Mouse (Mus musculus): Measurements from ENCODE around the gene Bckdhb.
"Not testable (repeated sequence)": the region's sequence is repeated elsewhere in the genome, so short reads cannot be mapped to it uniquely, and the experiment has no call there.

The Bckdhb gene

DNA sequence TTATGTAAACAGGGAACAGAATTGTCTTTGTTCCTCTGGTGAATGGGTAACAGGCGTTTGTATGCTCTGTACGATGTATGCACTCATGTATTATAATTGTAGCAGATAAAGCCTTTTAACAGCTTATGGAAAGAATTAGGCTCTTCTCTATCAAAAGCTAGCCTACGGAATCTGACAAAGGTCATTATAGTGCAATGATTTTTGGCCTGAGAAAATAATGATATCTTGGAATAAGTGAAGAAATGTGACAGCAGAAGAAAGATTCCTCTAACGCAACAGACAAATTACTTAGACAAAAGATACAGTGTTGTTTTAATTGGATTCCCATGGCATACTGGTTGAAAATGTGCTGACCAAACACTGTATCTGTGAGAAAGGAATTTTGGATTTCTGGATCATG lies 122.0 kb downstream of the Bckdhb start:
- DNase-seq: no peak

DNA sequence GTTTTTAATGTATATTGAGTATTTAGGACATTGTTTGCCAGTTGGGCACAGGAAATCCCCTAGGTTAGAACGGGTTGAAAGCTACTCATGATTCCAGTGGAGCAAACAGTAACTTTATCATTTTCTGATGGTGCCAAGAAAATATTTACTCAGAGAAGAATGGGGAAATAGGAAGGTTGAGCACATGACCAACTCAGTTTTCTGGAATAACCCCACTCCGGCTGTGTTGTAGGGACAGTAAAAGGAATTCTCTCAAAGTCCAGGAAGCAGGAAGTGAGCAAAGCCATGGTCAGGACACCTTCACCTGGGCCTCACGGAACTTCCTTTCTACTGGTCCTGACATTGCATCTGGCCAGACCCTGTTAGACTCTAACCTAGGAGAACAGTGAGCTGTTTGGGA lies 122.5 kb downstream of the Bckdhb start:
- DNase-seq: no peak

DNA sequence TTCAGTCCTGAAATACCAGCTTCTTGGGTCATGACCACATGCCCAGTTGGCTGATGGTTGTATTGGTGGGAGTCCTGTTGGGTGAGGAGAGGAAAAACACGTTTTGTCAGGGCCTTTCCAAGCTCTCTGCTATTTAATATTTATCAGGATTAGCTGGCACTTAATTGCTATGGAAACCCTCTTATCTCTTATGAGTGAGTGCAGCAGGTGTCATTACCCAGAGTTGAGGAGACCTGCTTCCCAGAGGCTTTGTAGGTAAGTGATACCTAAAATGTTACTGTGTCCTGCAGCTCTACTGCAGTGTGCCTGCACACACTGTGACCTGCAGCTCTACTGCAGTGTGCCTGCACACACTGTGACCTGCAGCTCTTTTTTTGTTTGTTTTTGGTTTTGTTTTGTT lies 124.2 kb downstream of the Bckdhb start:
- DNase-seq: no peak

DNA sequence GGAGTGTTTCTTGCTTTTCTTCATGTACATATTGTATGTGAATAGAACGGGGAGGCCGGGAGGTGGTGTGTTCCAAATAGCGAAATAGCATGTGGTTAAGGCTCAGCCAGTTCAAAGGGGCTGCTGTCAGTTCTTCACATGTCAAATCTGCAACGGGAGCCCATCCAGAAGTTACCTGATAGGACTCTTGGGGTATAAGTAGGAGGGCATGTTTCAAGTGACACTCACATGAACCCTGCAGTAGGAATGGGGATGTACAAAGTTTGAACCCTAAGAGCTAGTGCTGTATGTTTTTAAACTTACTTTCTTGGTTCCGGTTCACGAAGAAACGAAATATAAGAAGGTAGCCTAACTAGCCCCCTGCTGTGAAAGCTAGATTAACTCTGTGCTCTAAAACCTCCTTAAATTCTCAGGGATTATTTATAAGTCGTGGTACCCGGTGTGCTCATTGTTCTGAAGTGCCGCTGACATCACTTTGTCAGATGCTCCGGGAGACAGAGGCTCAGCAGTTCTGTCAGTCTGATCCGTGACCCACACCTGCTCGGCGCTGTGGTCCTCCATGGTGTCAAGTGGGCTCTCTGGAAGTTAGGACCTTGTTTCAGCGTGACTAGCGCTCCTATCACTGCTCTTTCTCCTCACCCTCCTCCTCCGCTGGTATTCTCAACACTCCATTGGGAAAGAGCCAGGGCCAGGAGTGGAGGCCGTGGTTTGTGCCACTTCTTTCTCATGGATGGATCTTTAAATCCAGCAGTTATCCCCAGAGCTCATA lies 126.1 kb downstream of the Bckdhb start:
- DNase-seq: no peak

DNA sequence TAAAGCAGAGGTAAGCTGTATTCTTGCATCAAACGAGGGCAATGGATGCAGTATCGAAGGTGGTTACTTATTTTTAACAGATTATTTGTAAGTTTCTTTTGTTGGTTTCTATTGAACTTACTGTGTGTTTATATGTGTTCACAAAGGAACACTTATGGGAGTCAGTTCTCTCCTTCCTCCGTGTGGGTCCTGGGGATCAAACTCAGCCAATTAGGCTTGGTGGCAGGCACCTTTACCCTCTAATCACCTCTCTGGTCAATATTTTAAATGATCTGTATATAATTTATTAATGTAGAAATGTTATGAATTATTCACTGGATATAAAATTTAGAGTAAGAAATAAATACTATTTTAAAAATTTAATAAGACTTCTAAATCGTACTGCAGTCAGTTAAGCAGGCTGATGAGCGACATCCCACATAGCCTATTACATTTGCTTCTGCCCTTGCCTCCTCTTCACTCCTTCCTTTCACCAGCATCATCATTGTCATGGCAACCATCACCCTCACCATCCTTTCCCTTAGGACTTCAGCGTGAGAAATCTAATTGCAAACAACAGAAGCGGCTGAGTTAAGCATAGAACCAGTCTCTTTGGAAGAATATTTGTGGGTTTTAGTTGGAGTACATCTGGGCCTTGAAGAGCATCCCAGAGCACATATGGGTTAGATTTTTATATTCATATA lies 130.3 kb downstream of the Bckdhb start:
- no peak for DNase-seq

DNA sequence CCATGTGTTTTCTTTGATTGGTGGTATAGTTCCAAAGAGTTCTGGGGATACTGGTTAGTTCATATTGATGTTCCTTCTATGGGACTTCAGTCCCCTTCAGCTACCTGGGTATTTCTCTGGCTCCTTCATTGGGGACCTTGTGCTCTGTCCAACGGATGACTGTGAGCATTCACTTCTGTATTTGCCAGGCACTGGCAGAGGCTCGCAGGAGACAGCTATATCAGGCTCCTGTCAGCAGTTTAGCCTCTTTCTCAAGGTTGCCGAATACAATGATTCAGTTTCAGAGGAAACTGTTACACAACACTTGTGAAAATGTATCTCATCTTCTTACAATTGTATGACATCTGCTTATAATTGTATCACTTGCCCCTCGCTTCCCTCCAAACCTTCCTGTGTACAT lies 135.8 kb downstream of the Bckdhb start:
- DNase-seq: not testable (repeated sequence)

DNA sequence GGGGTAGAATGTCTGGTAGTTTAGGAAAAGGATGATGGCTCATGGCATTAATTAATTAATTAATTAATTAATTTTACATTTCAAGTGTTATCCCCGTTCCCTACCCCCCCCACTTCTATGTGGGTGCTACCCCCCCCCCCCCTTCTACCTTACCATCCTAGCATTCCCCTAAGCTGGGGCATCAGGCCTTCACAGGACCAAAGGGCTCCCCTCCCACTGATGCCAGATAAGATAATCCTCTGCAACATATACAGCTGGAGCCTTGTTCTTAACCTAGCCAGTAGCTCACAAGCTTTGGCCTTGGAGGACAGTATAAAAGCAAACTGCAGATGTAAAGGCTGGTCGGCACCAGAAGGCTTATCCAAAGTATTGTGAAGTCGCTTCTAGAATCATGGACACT lies 138.7 kb downstream of the Bckdhb start:
- DNase-seq: no peak

DNA sequence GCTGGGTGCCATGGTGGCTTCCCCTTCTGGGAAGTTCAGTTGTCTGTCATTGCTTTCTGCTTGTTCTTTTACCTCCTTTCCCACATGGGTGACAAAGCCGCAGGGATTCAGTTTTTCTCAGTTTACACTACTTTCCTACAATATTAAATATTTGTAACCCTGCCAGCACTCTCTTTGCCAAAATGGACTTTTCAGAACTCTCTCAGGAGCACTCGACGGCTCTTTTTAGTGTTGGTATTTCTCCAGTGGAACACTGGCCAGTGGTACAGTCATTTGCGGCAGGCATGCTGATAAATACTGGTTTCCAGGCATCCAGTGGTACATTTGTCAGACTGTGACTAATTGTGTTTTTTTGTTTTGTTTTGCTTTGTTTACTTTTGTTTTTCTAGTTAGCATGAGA lies 139.2 kb downstream of the Bckdhb start:
- no peak for DNase-seq

DNA sequence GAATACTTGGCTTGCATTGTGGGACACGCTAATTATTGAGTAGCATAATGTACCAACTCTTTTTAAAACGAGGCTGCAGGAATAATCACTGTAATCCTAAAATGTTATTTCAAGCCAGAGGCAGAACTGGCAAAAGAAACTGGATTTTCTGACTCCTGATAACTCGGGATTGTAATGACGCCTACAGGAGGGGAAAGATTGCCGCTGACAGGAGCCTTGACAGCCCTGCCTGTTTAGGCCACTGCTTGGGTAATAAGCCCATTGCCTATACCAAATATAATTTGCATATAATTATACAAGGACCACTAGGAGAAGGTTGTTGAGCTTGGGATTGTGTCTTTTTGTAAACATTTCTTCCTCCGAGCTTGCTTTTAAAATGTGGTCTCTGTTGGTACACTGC lies 145.3 kb downstream of the Bckdhb start:
- DNase-seq: no peak

DNA sequence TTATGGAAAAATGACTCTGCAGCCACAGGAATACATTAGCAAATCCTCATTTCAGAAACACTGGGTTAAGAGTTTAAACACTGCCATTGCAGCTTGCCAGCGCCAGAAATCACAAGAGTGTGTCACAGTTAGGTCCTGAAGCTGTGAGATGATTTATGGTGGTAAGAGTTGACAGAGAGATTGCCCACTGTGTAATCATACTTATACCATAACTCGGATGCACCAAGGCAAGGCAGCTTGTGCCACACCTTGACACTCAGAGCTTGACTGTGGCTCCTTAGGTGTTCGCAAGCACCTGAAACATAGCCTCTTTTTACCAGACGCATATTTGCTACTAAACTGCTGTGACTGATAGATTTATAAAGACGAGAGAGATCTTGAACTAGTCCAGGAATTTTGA lies 145.8 kb downstream of the Bckdhb start:
- DNase-seq: no peak

DNA sequence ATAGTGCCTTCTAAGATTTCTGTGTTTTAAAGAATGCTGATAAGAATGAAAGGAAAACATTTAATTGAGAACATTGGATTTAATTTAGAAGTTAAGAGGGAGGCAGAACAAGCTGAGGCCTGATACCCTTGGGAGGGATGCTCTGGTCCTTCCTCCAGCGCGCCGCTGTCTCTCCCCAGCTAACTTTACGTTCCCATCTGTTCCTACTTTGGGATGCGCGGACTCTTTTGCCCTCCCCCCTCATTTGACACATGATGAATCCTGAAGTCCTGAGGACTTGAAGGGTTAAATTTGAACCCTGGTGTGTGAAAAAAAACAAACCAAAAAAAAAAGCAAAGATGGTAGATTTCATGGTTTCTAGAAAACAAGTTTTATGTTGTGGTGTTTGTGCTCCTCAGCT lies 147.6 kb downstream of the Bckdhb start:
- DNase-seq: no peak

DNA sequence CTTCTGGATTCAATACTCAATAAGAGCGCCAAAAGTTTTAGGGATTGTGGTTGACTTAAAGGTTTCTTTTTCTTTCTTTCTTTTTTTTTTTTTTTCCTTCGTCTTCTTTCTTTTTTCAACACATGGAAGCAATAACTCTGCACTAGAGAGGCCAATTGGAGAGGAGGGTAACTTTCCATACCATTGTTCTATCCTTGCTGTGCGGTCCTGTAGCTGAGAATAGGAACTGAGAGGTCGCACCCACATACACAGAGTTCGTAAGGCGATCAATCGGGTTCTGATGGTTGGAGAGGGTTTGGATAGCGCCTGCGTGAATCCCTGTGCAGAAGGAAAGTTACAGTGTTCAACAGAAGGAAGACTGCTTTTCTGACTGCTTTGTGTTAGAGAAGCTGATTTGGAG lies 148.3 kb downstream of the Bckdhb start:
- DNase-seq: no peak

DNA sequence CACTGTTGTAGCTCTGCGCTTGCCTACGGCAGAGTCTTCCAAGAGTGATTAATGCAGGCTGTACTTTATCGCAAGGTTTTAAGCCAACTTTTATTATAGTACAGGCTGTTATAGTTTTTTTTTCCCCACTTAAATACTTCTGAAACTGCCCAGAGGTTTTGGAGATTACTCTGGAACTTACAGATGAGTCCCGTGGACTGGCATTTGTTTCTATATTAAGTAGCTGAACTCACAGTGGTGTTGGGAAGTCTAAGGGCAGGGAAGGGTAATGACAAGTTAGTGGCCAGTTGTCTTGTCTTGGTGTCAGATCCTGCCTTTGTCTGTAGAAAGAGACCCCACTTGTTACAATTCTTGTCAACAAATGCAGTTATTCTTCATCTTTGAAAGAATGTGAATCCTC lies 158.6 kb downstream of the Bckdhb start:
- DNase-seq: no peak

DNA sequence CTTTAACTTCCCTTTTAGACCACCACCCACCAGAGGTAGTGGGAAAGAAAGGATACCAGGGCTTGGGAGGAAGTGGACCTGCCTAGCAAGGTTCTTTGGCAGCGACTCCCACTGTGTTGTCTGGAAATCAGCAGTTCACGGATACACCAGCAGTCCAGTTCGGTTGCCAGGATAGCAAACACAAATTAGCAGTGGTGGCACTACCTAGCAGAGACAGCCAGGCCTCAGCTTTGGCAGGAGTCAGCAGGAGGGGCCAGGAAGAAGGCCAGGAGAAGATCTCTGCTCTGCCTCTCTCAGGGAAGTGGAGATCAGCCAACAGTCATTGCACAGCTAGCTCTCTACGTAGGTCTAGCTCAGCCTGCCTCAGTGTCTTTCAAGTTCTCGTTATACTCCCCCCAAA lies 159.7 kb downstream of the Bckdhb start:
- peak; percentile 28 to 38 for DNase-seq

DNA sequence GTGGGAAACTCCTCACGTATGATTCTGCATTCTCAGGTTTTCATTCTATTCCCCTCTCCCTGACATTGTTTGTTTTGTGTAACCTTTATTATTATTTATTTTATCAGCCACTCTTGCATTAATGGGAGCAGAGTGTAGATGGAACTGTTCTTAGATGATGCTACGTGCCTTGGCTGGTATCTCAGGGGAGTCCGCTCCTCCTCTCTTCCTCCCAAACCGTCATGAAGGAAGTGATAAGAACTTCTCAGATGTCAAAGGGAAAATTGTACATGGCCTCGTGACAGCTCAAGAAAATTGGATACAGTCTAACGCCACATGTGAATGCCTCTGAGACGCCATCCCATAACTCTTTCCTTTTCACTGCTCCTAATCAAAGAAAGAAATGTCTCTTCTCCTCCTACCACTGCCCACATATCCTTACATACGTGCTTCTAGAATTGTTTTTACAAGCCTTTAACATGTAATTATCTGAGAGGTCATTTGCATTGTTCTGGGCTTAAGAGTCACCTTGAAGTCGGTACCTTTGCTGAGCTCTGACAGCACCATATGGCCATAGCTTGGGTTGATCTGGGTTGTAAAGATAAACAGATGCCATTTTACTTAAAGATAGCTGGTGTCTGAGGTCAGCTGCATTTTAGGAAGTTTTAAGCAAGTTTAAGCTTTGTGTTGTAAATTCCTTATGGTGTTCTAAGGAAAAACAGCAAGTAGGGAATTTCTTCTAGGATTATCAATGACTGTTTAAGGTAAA lies 165.5 kb downstream of the Bckdhb start:
- no peak for DNase-seq

DNA sequence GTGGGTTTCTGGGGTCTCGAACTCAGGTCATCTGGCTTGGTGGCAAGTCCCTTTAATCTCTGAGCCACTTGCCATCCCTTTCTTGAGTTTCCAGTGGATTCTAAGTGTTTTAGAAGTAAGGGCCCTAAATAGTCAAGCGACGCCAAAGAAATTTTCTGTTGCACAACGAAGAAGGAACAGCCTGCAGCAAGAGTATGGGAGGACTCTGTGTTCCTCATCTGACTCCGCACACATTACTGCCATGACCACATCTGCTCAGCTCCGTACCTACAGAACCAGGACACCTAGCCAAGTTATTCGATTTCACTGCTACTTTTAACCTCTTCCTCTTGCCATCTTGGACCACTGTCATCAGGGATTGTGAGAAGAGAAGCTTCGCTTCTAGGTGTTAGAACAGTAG lies 168.0 kb downstream of the Bckdhb start:
- no peak for DNase-seq

DNA sequence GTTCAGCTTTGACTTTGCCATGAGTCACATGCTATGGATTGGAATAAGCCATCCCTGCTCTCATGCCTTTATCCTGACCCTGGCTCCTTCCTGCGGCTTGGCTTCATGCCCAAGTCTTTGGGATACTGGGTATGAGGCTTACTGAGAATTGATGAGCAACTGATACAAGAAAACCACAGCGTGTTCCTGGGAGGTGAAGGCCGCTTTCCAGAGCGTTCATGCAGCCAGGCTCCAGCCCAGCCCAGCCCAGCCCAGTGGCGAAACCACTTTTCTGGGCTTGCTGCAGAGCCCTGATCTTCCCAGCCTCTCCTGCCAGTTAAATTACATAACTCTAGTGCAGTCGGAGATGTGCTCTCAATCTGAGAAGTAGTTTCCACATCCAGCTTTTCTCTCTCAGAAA lies 169.2 kb downstream of the Bckdhb start:
- DNase-seq: peak; percentile 42 to 54

DNA sequence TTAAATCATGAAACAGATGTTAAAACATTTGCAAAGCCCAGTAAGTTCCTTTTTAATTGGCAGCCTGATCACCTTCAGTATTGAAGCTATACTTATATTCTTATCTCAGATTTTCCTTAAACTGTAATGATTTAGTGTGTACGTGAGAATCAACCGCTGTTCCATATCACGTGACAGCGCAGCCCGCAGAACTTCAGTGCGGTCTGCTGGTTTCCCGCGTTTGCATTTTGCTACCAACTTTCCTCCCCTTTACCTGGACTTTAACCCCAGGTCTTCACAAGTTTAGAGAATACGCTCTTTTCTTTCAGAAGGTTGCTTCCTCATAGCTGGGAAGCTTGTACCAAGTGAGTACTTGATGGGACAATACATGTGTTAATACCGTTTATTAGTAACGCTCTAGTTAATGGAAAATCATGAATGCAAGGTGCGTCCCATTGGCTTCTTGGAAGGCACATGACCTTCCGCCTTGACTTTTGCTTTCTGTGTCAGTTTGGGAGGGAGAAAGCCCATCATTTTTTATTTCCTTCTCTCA lies 171.6 kb downstream of the Bckdhb start:
- no peak for DNase-seq

DNA sequence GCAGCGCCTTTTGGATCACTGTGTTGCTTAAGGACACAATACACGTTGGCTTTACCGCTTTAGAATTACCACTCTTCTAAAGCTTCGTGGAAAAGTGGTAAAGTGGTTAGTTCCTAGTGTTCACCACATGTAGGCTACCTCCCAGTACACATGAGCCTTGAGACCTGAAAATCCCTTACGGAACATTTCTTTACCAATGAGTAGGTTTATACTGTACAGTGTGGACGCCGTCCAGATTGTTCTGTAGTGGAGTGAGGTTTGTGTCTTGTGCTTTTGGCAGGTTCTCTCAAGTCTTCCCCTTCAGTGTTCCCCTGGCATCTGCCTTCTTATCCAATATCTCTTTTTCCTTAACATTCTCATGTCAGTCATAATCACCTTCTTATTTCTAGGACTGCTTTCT lies 178.4 kb downstream of the Bckdhb start:
- DNase-seq: no peak

DNA sequence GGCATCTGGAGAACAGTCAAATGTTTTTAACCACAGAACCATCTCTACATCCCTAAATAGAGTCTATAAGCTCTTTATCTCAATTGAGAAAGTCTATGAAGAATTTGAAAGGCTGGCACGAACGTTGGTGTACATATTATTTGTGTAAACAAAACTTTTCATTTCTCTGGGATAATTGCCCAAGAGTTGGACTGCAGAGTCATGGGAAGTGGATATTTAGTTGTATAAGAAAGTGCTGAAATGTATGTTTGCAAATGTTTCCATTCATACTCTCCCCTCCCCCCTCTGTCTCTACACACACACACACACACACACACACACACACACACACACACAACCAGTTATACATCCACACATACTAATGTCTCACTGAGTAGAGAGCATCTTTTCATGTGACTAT lies 181.5 kb downstream of the Bckdhb start:
- no peak for DNase-seq

DNA sequence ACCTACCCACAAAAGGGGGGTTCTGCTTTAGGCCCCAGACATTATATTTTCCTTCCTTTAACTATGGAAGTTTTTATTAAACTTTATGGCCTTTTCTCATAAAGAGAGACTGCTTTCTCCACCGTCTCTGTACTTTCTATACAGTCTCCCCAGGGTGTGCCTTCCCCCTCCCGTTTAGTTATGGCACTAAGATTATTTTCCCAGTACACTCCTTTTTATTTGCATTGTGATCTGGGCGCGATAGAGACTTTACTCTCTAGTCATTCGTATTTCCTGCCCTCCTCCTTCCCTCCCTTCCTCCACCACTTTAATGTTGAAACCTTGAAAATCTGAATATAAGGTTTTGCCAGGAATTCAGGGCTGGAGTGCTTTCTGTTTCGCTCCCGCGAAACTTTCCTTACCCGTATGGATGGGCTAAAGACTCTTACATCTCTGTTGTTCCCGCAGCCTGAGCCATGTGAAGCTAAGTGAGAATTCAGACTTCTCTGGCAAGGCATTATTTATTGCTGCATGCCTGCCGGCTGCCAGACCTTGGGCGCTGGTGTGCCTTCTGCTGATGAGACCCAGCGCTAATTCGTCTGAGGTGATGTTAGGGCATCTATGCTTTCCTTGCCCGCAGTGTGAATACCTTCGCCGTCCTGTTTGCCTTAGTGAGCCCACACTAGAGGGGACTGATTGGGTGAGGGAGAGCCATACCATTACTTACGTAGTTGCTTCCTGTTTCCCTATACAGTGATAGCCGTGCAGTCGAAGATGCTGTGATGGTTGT lies 182.3 kb downstream of the Bckdhb start:
- DNase-seq: no peak

DNA sequence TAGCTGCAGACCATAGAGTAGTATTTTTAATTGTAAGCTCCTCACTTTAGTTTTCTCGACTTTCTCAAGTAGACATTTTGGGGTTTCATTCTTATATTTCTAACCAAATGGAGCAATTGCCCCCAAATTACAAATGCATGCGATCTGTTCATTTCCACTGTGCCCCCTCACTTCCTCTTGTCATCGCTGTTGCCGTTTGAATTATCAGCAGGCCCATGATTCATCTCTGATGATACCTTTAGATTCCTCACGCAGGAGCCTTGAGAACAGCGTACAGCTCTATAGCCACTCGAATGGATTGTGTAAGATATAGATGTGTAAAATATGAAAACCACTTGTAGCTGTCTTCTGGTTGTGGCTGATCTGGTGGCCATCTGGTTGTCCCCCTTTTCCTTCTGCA lies 183.6 kb downstream of the Bckdhb start:
- no peak for DNase-seq
